Mouse (Mus musculus): ENCODE data around the gene Fbxl8.

Fbxl8 gene

DNA sequence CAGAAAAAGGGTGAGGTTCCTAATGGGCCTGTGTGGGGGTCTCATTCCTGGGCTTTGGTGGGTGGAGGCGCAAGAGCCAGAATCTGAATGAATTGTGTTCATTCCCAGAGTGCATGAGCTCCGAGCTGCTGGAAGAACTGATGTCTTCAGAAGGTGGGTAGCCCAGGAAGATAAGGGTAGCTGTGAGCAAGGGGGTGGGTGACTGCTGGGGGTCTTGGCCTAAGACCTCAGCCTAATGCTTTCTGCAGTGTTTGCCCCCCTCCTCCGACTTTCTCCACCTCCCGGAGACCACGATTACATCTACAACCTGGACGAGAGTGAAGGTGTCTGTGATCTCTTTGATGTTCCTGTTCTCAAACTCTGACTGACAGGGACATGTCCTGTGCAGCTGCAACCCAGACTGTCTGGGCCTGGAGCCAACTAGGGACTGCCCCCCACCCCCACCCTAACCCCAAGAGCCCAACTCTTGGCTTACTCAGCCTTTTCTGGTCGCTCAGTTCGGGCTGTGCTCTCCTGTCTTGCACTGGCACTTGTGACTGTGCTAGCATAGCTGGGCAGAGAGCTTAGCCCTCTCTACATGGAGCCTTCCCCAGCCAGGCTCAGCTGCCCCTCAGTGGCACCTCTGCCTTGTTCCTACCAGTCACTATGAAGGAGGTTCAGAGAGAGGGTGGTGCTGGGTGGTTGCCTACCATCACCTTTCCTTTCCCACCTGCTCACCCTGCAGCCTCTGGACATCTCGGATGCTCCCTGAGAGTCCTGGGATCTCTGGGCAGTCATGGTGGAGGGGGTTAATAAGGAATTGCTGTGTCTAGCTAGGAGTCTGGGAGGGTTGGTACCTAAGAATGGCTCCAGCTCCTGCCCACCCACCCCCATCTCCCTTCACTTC lies 40.1 kb downstream of the Fbxl8 start:
- no peak for DNase-seq (ENCODE audit: low spot score)

- peak; percentile 68 for DNase-seq (ENCODE audit: low spot score)
Observed at GRCm38 (mm10) chr8:105305211-105306145, 41.0 kb downstream of the Fbxl8 start, which contains the start of gene Elmo3. Gene Elmo3 (plus strand): TSS chr8:105305601.

GRCm38 (mm10) chr8:105306146-105306691 lies 41.8 kb downstream of the Fbxl8 start:
- DNase-seq (ENCODE audit: low spot score) = no peak

- DNase-seq (ENCODE audit: low spot score) = peak; percentile 7
Observed at GRCm38 (mm10) chr8:105307670-105308069, 43.2 kb downstream of the Fbxl8 start.

- DNase-seq (ENCODE audit: low spot score) = no peak
Observed at GRCm38 (mm10) chr8:105308428-105308827, 44.0 kb downstream of the Fbxl8 start.

DNA sequence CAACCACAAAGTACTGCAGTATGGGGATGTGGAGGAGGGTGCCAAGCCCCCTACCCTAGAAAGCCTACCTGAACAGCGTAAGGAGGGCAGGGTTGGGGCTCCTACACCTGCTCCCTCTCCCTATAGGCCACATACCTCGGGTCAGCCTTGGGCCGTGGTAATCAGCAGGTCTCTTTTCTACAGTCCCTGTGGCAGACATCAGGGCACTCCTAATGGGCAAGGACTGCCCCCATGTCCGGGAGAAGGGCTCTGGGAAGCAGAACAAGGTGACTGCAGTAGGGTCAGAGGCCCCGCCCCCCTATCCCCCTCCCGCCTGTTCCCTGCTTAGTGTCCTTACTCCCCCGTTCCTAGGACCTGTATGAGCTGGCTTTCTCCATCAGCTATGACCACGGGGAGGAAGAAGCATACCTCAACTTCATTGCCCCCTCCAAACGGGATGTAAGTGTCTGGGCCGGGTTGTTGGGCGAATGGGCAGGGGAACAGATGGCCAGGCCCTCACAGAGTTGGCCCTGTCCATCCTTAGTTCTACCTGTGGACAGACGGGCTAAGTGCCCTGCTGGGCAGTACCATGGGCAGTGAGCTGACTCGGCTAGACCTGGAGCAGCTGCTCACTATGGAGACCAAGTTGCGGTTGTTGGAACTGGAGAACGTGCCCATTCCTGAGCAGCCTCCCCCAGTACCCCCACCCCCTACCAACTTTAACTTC lies 44.8 kb downstream of the Fbxl8 start:
- no peak for DNase-seq (ENCODE audit: low spot score)

- DNase-seq (ENCODE audit: low spot score) = no peak
Observed at GRCm38 (mm10) chr8:105310118-105310517, 45.7 kb downstream of the Fbxl8 start.

GRCm38 (mm10) chr8:105311718-105312117 lies 47.3 kb downstream of the Fbxl8 start:
- no peak for DNase-seq (ENCODE audit: low spot score)

DNA sequence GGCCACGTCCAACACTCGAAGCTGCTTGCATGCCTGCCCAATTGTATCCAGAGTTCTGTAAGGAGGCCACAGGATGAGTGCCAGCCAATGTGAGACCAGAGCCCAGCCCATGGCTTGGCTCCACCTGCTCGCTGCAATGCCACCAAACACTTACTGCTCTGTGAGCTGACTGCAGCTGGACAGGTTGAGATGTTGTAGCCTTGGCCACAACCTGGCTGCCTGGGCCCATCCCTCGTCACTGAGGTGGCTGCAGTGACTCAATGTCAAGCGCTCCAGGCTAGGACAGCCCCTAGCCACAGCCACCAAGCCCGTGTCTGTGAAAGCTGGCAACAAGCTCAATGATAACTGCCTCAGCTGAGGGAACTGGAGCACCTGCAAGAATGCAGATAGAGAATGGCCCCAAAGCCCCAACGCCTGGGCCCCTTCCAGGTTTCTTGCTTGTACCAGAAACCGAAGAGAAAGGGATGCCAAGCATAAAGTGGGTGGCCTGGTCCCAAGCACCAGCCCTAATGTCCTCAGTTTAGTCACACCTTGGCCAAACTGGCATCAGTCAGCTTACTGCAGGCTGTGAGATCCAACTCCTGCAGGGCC lies 48.5 kb downstream of the Fbxl8 start:
- peak; percentile 3 for DNase-seq (ENCODE audit: low spot score)

GRCm38 (mm10) chr8:105313622-105314402 lies 49.4 kb downstream of the Fbxl8 start:
- no peak for DNase-seq (ENCODE audit: low spot score)

- DNase-seq (ENCODE audit: low spot score) = no peak
Observed at GRCm38 (mm10) chr8:105315073-105315769, 50.8 kb downstream of the Fbxl8 start.

GRCm38 (mm10) chr8:105317941-105318340 lies 53.5 kb downstream of the Fbxl8 start:
- no peak for DNase-seq (ENCODE audit: low spot score)

DNA sequence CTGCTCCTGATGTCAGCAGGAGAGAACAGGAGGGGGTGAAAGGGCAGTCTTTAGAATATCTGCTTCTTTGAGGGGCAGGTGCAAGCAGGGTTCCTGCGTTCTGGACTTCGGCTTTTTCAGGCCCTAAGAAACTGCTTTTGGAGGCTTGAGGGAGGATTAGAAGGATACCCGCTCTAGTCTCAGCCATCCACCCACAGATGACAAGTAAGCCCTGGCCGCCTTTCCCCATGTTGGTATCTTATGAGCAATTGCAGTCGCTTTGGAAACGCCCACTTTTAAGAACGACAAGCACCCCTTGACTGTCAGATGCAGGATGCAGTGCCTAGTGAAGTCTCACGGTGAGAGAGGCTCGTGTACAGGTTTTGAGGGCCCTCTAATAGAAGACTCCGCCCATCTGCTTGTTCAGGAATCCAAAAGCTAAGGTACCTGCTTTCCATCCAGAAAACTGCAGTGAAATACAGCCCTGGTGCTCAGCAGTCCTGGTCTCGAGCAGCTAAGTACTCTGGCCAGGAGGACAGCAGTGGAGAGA lies 54.3 kb downstream of the Fbxl8 start:
- no peak for DNase-seq (ENCODE audit: low spot score)

Measured in ovary, postnatal 36 days (tissue).